17 mouse cellular contexts compared by ENCODE assay signal in the genomic region with DNA sequence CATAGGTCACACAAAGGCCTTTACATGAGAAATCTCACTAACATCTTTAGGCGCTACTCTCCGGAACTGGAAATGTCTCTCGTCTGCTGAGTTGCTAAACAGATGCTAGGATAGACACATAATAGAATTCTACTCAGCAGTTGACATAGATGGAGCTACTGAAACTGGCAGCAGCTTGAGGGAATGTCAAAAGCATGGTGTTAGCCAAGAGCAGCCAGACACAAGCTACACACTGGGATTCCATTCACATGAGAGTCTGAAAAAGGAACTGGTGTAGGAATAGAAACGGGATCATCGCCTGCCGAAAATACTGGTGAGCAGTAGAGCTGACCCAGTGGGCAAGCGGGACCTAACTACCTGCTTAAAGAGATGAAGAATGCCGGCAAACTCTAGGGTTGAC.
A peak's percentile ranks its signal among the peaks of the same experiment; 100 is the strongest.
DNase-seq lines count a peak whose midpoint lies in the region; ATAC-seq lines count a peak whose summit lies in the region.
"Had no signal": no experiment of that assay in that cellular context is flagged by ENCODE, and none has a peak within 500 bp of the region (broad histone marks: within the 10 kb centered on the region; RNA-seq: fewer than 3 reads in every experiment).

No protein-coding gene starts in this region.

- H3K27ac ChIP-seq in forebrain, embryonic 15.5 days (replicated peaks): no peak overlapping the region
- no peak overlapping the region for H3K27ac ChIP-seq in forebrain, embryonic 10.5 days
- H3K27ac ChIP-seq in kidney, embryonic 16.5 days (ENCODE audit: low read length): no peak overlapping the region
- H3K27ac ChIP-seq in midbrain, embryonic 10.5 days (replicated peaks): no peak overlapping the region
- H3K27ac ChIP-seq: embryonic facial prominence, embryonic 12.5 days; kidney, postnatal 0 days; liver, embryonic 13.5 days had no signal

- no peak overlapping the region for H3K9ac ChIP-seq in forebrain, embryonic 15.5 days (replicated peaks)
- H3K9ac ChIP-seq in kidney, embryonic 16.5 days (replicated peaks; ENCODE audit: low read length): no peak overlapping the region
- H3K9ac ChIP-seq: embryonic facial prominence, embryonic 12.5 days; liver, embryonic 13.5 days had no signal

- H3K27me3 ChIP-seq in forebrain, embryonic 15.5 days: no peaks in the 10 kb centered on the region
- H3K27me3 ChIP-seq in forebrain, embryonic 10.5 days (ENCODE audit: poor library complexity, severe bottlenecking): no peaks in the 10 kb centered on the region
- no peaks in the 10 kb centered on the region for H3K27me3 ChIP-seq in kidney, embryonic 16.5 days (ENCODE audit: insufficient read depth, low read length)
- no peaks in the 10 kb centered on the region for H3K27me3 ChIP-seq in midbrain, embryonic 10.5 days (ENCODE audit: low read depth, poor library complexity, severe bottlenecking)
- H3K27me3 ChIP-seq: embryonic facial prominence, embryonic 12.5 days; liver, embryonic 13.5 days had no signal

- H3K4me1 ChIP-seq in forebrain, embryonic 15.5 days: peaks cover 2% of the 10 kb centered on the region; the same call in 1 of the 2 replicates
- H3K4me1 ChIP-seq in forebrain, embryonic 10.5 days: no peaks in the 10 kb centered on the region
- no peaks in the 10 kb centered on the region for H3K4me1 ChIP-seq in kidney, embryonic 16.5 days (ENCODE audit: insufficient read depth, low read length)
- H3K4me1 ChIP-seq in midbrain, embryonic 10.5 days: no peaks in the 10 kb centered on the region
- H3K4me1 ChIP-seq: embryonic facial prominence, embryonic 12.5 days; liver, embryonic 13.5 days had no signal

- no peak overlapping the region for H3K4me2 ChIP-seq in forebrain, embryonic 15.5 days (replicated peaks)
- no peak overlapping the region for H3K4me2 ChIP-seq in kidney, embryonic 16.5 days (replicated peaks; ENCODE audit: low read depth, low read length)
- H3K4me2 ChIP-seq: embryonic facial prominence, embryonic 12.5 days; liver, embryonic 13.5 days had no signal

- H3K4me3 ChIP-seq in forebrain, embryonic 15.5 days: no peak overlapping the region
- H3K4me3 ChIP-seq in forebrain, embryonic 10.5 days: no peak overlapping the region
- H3K4me3 ChIP-seq in kidney, embryonic 16.5 days (ENCODE audit: low read length): no peak overlapping the region
- H3K4me3 ChIP-seq in midbrain, embryonic 10.5 days: no peak overlapping the region
- H3K4me3 ChIP-seq: embryonic facial prominence, embryonic 12.5 days; liver, embryonic 13.5 days had no signal

- no peaks in the 10 kb centered on the region for H3K36me3 ChIP-seq in forebrain, embryonic 15.5 days
- no peaks in the 10 kb centered on the region for H3K36me3 ChIP-seq in forebrain, embryonic 10.5 days (replicated peaks)
- no peaks in the 10 kb centered on the region for H3K36me3 ChIP-seq in kidney, embryonic 16.5 days (ENCODE audit: insufficient read depth, low read length)
- H3K36me3 ChIP-seq in midbrain, embryonic 10.5 days: no peaks in the 10 kb centered on the region
- H3K36me3 ChIP-seq: embryonic facial prominence, embryonic 12.5 days; liver, embryonic 13.5 days had no signal

- H3K9me3 ChIP-seq in forebrain, embryonic 15.5 days: no peaks in the 10 kb centered on the region
- H3K9me3 ChIP-seq in forebrain, embryonic 10.5 days: peaks cover 6% of the 10 kb centered on the region
- no peaks in the 10 kb centered on the region for H3K9me3 ChIP-seq in kidney, embryonic 16.5 days (ENCODE audit: low read length)
- H3K9me3 ChIP-seq in midbrain, embryonic 10.5 days (replicated peaks): peaks cover 4% of the 10 kb centered on the region; the same call in 1 of the 2 replicates
- H3K9me3 ChIP-seq: embryonic facial prominence, embryonic 12.5 days; liver, embryonic 13.5 days had no signal

- DNase-seq in forebrain, embryonic 10.5 days (ENCODE audit: extremely low spot score, low spot score): no peak
- peak; percentile 19 for DNase-seq in layer of hippocampus, adult 11-12 months (ENCODE audit: low spot score)
- no peak for DNase-seq in layer of hippocampus, postnatal 25 days (ENCODE audit: extremely low spot score in 1 of 2, low spot score in 1 of 2)
- peak; percentile 24 for DNase-seq in heart, postnatal 4 days
- DNase-seq in lung, postnatal 10 days: peak; percentile 46
- DNase-seq in midbrain, embryonic 10.5 days (ENCODE audit: low spot score): no peak
- DNase-seq: cerebellum, adult 11 months; gastrocnemius, postnatal 10 days; liver, embryonic 13.5 days; right cerebral cortex, postnatal 14 days; thymus, postnatal 4 days had no signal

- WGBS in forebrain, embryonic 15.5 days: 81% methylated on average over 8 of the region's 8 CpGs
- WGBS in forebrain, embryonic 10.5 days: 95% methylated on average over 8 of the region's 8 CpGs
- WGBS in kidney, embryonic 16.5 days: 91% methylated on average over 8 of the region's 8 CpGs
- 92% methylated on average over 8 of the region's 8 CpGs for WGBS in midbrain, embryonic 10.5 days

- ATAC-seq in forebrain, embryonic 15.5 days (replicated peaks): peak; percentile 63
- no peak for ATAC-seq in kidney, embryonic 16.5 days (ENCODE audit: low FRiP score, low TSS enrichment)
- ATAC-seq: activated CD4-positive, CD25-positive, alpha-beta regulatory T cell, adult 4 months; midbrain, embryonic 16.5 days had no signal

Comparison
In these comparisons a context has a peak if more than half of its experiments do, and no peak if none do; other contexts are left out.
1. DNase-seq: peak in layer of hippocampus, adult 11-12 months (single experiment), heart, postnatal 4 days (single experiment) and lung, postnatal 10 days (single experiment); none in forebrain, embryonic 10.5 days (single experiment), layer of hippocampus, postnatal 25 days (0 of 2) and midbrain, embryonic 10.5 days (single experiment).